Mouse (Mus musculus) adipocyte (in vitro differentiated cells): ENCODE measurements around the gene Lamtor2.

Experiments
- DNase-seq: peaks from one replicate; pipeline ENCODE4 v3.0.0-alpha.2; 2016; ENCODE audit warnings: low spot score

Gene Lamtor2

GRCm38 (mm10) chr3:88502641-88503504 is 50.0 kb downstream of the Lamtor2 start:
- peak; percentile 95 for DNase-seq

- DNase-seq: peak; percentile 87
Observed at GRCm38 (mm10) chr3:88502031-88502571, 50.8 kb downstream of the Lamtor2 start.

- peak; percentile 75 for DNase-seq
Observed at GRCm38 (mm10) chr3:88501366-88502030, 51.4 kb downstream of the Lamtor2 start.

- no peak for DNase-seq
Observed at GRCm38 (mm10) chr3:88500655-88501365, 52.1 kb downstream of the Lamtor2 start.

GRCm38 (mm10) chr3:88500087-88500486 is 52.8 kb downstream of the Lamtor2 start:
- DNase-seq: no peak
